Mouse (Mus musculus) small intestine, adult 2 months (tissue): ENCODE data around the gene Cdh10.

Experiments
- CTCF ChIP-seq: fragments of 200-500 bp; IDR thresholded peaks from 2 replicates; pipeline ENCODE4 v1.5.1; 2012; ENCODE audit warnings: low read depth, mild to moderate bottlenecking, control low read depth, inconsistent platforms, low read length, moderate library complexity, mixed read lengths; ENCODE audit not compliant: insufficient replicate concordance, insufficient read length; ENCODE audit errors: extremely low read depth
- POLR2A ChIP-seq: fragments of 200-500 bp; IDR thresholded peaks from 2 replicates; pipeline ENCODE4 v1.6.1; 2012; ENCODE audit warnings: low read depth, mild to moderate bottlenecking, control low read depth, inconsistent platforms, low read length, moderate library complexity

DNA sequence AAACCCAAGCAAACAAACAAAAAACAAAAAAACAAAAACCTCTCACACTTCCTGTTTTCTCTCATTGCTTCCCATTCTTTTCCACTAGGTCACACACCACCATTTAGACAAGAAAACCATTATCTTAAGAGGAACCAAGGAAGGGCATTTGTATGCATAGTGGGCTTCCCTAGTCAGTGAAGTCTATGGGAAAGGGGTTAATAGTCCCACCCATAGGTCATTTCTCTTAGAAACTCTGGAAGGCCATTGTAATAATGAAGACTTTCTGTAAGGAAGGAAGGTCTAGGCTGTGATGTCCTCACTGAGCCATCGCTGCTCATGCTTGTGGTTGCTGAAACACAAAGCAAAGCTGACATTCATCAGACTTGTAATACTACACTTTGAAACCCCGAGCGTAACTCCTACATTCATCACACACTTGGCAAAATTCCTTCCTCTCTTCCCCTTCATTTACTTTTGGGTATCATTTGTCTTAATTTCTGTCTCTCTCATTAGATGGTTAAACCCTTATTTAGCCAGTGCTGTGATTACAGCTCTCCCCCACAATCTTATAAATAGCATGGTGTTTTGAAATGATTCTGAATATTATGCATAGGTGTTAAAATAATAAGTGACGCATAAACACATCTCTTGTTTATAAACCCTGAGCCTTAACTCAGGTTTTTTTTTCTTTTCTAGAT is 9.5 kb upstream of the Cdh10 start:
- no peak for TF ChIP-seq CTCF
- no peak for TF ChIP-seq POLR2A
